Mouse (Mus musculus) spleen, adult 12 weeks (tissue): ENCODE measurements around the gene Pfas.
A peak's percentile ranks its signal among the peaks of the same experiment; 100 is the strongest.

Experiments used
- DNase-seq: peaks from one replicate; pipeline ENCODE4 v3.0.0; 2022; ENCODE audit warnings: low spot score

Gene Pfas

DNA sequence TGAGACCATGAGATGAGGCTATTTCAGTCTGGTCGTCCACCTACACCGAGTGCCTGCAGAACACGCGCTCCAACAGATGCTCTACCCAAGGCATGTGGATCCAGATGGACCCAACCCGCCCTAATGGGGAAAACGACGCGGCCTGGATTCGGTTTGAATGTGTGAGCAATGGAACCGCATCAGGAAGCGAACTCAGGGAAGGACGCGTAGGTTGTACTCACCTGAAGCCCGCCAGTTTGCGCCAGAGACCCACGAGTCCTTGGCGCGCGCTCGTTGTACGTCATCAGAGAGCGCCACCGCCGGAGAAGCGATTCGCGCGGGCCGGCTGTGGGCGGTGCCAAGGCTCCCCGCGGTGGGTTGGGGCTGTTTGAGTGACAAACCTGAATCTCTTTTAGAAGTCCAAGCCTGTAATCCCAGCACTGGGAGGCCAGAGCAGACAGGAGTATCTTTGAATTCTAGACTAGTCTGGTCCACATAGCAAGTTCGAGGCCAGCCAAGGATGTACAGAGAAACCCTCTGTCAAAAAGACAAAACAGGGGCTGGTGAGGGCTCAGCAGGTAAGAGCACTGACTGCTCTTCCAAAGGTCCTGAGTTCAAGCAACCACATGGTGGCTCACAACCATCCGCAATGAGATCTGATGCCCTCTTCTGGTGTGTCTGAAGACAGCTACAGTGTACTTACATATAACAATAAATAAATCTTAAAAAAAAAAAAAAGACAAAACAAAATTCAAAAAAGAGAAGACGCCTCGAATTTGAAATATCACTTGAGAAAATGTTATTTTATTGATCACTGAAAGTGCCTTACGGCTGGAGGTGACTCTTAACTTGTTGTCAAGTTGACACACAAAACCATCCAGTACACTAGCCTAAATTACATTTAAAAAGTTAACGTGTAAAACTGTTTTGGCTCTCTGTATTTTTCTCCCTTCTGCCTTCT lies at the start of gene Pfas:
TSS of gene Pfas (minus strand) at position 279 of the 940 bp plus-strand sequence.
- peak; percentile 91 for DNase-seq

GRCm38 (mm10) chr11:69053848-69054247 lies 45.6 kb upstream of the Pfas start:
- no peak for DNase-seq

DNA sequence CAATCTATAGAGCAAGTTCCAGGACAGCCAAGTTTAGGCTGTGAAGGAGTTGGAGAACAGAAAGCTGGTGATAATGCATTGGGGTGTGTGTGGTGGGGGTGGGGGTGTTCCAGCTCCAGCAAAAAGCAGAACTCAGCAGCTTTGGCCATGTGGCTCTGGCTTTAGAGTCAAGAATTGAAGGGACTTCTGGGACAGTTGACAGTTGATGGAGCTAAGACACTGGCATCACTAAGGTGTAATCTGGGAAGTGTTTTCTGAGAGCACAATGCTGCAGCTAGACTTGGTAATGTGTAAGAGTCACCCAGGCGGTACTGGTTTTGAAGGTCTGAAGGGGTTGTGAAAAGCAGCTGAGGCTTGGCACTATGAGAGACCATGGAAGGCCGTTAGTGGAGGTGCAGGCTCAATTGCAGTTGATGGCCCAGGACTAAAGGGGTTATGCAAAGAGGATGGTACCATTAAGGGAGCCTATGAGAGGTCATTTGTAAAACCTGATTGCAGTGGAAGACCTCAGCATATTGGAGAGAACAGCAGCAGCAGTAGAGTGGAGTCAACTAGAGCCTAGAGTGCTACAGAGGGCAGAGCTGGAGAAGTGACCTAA lies 44.7 kb upstream of the Pfas start:
- DNase-seq: no peak

- DNase-seq: no peak
Observed at GRCm38 (mm10) chr11:69051771-69052170, 43.5 kb upstream of the Pfas start.

GRCm38 (mm10) chr11:69050748-69051147 lies 42.5 kb upstream of the Pfas start:
- DNase-seq: no peak

GRCm38 (mm10) chr11:69048151-69048550 lies 39.9 kb upstream of the Pfas start:
- no peak for DNase-seq

DNA sequence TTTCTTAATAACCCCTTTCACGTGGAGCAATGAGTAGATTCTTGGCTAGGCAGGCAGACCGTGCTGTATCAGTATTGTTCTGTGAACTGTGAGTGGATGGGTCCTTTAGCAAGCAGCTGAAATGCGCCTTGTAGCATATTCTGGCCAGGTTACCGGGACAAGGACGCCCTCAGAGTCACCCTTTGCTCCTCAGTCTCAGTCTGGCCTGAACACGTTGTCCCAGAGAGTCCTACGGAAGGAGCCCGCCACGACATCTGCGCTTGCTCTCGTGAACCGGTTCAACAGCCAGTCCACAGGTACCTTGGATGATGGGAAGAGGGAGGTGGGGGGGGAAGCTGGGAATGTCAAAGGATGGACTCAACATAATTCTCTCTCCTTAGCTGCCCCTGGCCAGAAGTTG lies 39.3 kb upstream of the Pfas start:
- no peak for DNase-seq

- DNase-seq: no peak
Observed at GRCm38 (mm10) chr11:69046395-69046774, 38.1 kb upstream of the Pfas start.

DNA sequence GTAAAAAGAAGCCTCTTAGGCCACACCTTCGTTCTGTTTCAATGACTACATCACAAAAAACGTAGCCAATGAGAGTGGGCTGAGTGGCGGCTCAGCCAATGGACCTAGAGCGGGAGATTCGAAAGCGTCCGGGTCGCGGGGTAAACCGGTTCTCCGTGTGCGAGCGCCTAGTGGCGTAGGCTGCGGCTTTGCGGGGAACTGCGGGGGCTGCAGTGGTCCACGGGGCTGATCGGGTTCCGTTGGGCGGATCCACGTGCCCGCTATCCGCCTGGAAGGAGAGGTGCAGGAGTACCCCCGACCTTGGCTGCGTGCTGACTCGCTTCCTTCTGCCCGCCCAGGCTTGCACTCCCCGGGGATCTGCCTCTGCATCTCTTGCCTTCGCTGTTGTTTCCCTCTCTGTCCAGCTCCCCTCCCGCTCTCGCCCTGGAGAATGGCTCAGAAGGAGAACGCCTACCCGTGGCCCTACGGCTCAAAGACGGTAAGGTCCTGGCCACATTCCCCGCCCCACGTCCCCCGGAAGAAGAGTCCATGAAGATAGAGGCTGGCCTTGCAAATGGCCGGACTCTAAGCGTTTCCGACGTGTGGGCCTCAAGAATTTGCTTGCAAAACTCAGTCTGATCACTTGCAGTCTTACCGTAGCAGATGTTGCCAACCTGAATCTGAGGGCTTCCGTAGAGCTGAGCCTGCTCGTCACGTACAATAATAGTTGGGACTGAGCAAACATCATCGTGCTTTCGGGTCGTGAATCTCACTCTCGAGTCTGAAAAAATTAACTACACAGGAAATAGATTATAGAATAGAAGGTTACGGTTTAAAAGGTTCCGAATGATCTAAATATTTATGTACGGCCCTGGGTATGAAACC lies 37.5 kb upstream of the Pfas start, which contains the start of gene Aurkb:
TSS of gene Aurkb (plus strand) at position 117 of the 864 bp plus-strand sequence.
- peak; percentile 81 for DNase-seq

- DNase-seq: no peak
Observed at GRCm38 (mm10) chr11:69038173-69038572, 29.9 kb upstream of the Pfas start.

- DNase-seq: peak; percentile 79
Observed at GRCm38 (mm10) chr11:69037231-69038061, 29.2 kb upstream of the Pfas start.

DNA sequence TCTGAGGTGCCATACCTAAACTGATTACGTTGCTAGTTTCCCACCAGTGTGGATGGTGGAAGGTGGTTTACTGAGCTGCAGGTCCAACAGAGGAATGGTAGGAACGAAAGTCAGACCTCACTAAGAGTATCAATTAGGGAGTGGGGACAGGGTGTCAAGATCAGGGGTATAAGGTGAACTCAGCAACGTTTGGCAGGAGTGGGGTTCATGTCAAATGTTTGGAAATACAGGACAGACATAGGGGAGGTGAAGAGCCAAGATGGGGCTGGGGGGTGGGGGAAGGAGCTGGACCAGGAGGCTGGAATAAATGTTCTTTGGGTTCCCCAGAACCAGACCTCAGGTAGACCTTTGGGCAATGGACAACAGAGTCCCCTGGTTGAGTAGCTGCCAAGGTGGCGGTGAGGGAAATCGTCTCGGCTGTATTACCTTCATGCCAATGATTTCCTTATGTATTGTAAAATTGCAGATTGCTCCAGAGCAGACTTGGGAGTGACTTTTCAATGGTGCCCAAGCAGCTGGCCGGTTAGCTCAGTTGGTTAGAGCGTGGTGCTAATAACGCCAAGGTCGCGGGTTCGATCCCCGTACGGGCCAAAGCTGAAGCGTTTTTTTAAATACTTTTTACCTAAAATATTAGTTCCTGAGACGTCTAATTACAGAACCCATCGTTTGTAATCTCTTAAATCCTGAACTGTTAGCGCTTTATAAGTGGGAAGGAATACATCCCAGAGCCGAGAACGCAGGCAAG lies 28.4 kb upstream of the Pfas start:
- DNase-seq: peak; percentile 85

DNA sequence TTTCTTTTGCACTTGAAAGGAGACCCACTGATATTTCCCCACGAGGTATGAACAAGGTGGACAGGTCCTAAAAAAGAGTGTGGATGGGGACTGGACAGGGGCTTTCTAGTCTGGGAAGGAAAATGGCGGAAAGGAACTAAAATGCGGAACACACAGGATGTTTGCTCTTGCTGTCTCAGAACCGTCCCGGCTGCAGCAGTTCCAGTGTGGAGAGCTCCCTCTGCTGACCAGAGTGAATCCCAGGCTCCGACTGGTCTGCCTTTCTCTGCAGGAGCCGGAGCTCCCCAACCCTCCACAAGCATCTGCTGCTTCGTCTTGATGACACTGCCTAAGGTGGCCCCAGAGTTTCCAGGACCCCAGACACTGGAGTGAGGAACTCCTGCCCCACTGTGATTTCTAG lies 27.6 kb upstream of the Pfas start:
- peak; percentile 71 for DNase-seq

DNA sequence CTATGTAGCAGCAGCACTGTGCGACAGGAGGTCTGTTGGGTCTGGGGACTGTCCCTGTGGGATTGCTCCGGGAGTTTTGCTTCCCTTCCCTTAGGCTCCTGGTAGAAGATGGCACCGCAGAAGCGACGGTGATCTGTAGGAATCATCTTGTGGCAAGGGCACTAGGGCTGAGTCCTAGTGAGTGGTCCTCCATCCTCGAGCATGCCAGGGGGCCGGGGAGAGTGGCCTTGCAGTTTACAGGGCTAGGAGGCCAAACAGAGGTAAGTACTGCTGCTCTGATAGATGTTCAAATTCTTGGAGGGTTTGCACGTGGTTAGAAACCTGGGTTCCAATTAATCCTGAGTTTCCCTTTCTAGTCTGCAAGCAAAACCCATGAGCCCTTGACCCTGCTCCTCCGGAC lies 27.2 kb upstream of the Pfas start:
- DNase-seq: no peak

- DNase-seq: no peak
Observed at GRCm38 (mm10) chr11:69034585-69034984, 26.3 kb upstream of the Pfas start.

GRCm38 (mm10) chr11:69033552-69033951 lies 25.3 kb upstream of the Pfas start:
- no peak for DNase-seq

- no peak for DNase-seq
Observed at GRCm38 (mm10) chr11:69028805-69029204, 20.5 kb upstream of the Pfas start.

- no peak for DNase-seq
Observed at GRCm38 (mm10) chr11:69026562-69026961, 18.3 kb upstream of the Pfas start.

DNA sequence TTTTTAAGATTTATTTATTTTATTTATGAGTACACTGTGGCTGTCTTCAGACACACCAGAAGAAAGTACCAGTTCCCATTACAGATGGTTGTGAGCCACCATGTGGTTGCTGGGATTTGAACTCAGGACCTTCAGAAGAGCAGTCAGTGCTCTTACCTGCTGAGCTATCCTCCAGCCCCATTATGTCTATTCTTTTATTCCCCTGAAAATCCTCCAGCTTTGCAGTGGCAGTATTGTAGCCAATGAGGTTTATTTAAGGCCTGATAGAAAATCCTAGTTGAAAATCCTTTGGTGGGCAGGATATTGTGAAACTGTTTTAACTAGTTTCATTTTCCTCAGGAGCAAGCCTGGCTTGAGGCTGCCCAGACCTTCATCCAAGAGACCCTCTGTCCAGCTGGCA lies 12.4 kb upstream of the Pfas start:
- no peak for DNase-seq

DNA sequence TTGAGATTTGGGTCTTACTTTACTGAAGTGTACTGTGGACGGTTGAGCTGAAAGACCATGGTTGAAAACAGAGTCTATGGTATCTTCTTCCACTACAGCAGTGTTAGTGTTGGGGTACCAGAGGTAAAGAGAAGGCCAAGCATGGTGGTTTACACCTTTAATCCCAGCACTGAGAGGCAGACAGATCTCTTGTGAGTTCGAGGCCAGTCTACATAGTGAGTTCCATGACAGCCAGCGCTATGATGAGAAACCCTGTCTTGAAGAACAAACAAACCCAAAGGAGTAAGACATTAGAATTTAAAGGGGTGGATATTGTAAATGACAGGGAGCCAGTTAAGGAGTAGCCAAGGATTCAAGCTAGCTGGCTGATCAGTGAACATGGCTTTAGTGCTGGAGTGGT lies 8.5 kb upstream of the Pfas start:
- no peak for DNase-seq
